Mouse (Mus musculus) CH12.LX (cell line): Measurements from ENCODE around the gene Defb20.

Source experiments
- CTCF ChIP-seq, 2 experiments: IDR thresholded peaks in 1 of 2; conservative IDR thresholded peaks in 1 of 2; 2 replicates each; pipeline ENCODE4 v1.5.1; 2011 to 2012; ENCODE audit warnings: low read depth in 2 of 2, low read length in 2 of 2, improper control_type of control experiment in 1 of 2, inconsistent platforms in 1 of 2, mild to moderate bottlenecking in 1 of 2, moderate library complexity in 1 of 2
- ELF1 ChIP-seq: IDR thresholded peaks from 2 replicates; pipeline ENCODE4 v1.6.1; 2014; ENCODE audit warnings: low read depth, mild to moderate bottlenecking, inconsistent platforms, low read length, improper control_type of control experiment
- MEF2A ChIP-seq: IDR thresholded peaks from 2 replicates; pipeline ENCODE4 v1.6.1; 2014; ENCODE audit warnings: low read depth, mild to moderate bottlenecking, inconsistent platforms, low read length, improper control_type of control experiment, borderline replicate concordance
- POLR2A ChIP-seq: IDR thresholded peaks from 2 replicates; pipeline ENCODE4 v1.6.1; 2011; ENCODE audit warnings: low read depth, mild to moderate bottlenecking, improper control_type of control experiment, low read length
- SIN3A ChIP-seq: IDR thresholded peaks from 2 replicates; pipeline ENCODE4 v1.6.1; 2012; ENCODE audit warnings: low read length, improper control_type of control experiment, inconsistent platforms
- ZKSCAN1 ChIP-seq: IDR thresholded peaks from 2 replicates; pipeline ENCODE4 v1.6.1; 2012; ENCODE audit warnings: low read depth, inconsistent platforms, low read length, improper control_type of control experiment, borderline replicate concordance
- ZMIZ1 ChIP-seq: IDR thresholded peaks from 2 replicates; pipeline ENCODE4 v1.6.1; 2012; ENCODE audit warnings: low read depth, mild to moderate bottlenecking, inconsistent platforms, low read length, improper control_type of control experiment
- ZNF384 ChIP-seq: IDR thresholded peaks from 2 replicates; pipeline ENCODE4 v1.6.1; 2012; ENCODE audit warnings: low read depth, low read length, improper control_type of control experiment, inconsistent platforms

DNA sequence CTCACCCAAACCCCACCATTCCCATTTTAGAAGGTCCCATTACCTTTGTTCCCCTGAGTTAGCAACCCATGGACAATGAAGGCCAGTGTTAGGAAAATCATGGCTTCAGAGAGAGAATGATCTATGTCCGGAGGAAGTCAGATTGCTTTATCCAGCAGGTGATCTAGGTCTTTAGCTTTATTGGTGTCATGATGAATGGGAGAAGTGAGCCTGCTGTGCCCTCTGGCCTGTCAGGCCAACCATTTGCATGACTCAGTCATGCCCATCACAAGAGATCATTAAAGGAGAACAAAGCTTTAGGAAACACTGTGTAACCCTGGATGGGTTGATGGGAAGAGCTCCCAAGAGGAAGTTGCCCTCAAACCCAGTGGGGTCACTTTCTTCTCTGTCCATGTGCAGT lies 34.7 kb downstream of the Defb20 start, which contains the start of gene Defb26:
- TF ChIP-seq MEF2A = no peak
- TF ChIP-seq ZNF384 = no peak
- no peak for TF ChIP-seq ZMIZ1
- no peak for TF ChIP-seq ELF1
- no peak for TF ChIP-seq POLR2A
- no peak for TF ChIP-seq CTCF (conservative IDR thresholded peaks at IDR 0.05 in 1 of 2, IDR thresholded peaks at IDR 0.05 in 1 of 2; ENCODE audit: low read depth in 2 of 2, low read length in 2 of 2)
- no peak for TF ChIP-seq ZKSCAN1
- TF ChIP-seq SIN3A = no peak
